Mouse (Mus musculus) neural tube, postnatal 0 days (tissue): ENCODE measurements around the gene Arl8b. TPM values are rescaled to one million over a fixed set of nuclear protein-coding genes. Genes with fewer than 3 reads are reported as not detected.

Source experiments
- polyA plus RNA-seq: library from polyadenylated mRNA; unstranded; fragments of >200 nt; fragmentation: Nextera tagmentation; extraction: Ambion mirVana; gene quantifications from 2 replicates; pipeline ENCODE4 v1.2.1, GENCODE M21; 2015

Arl8b gene
- polyA plus RNA-seq = 98.1 and 103 TPM in 2 replicates

DNA sequence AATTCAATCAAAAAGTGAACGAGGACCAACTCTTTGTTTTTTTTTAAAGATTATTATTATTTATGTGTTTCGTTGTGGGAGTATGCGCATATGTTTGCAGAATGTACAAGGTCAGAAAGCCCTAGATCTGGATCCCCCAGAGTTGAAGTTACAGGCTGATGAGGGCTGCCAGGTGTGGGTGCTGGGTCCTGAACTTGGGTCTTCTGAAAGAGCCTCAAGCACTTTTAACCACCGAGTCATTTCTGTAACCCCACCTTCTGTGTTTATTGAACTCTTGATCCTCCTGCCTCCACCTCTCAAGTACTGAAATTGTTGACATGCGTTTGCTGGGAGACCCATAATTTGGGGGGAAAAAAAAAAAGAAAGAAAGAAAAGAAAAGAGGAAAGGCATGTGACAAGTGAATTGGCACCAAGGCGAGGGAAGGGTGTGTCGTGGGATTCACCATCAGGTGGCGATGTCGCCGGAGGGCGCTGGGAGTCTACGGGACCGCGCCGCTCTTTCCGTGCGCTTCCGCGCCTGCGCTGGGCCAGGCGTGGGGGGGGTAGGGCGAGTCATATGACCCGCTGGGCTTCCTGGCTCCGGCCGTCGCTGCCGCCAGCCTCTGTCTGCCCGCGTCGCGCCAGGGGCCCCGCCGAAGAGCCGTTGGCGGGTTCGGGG lies at the start of gene Arl8b:
Gene Arl8b, plus strand, starts transcription at position 574 of the 658 bp plus-strand sequence.

DNA sequence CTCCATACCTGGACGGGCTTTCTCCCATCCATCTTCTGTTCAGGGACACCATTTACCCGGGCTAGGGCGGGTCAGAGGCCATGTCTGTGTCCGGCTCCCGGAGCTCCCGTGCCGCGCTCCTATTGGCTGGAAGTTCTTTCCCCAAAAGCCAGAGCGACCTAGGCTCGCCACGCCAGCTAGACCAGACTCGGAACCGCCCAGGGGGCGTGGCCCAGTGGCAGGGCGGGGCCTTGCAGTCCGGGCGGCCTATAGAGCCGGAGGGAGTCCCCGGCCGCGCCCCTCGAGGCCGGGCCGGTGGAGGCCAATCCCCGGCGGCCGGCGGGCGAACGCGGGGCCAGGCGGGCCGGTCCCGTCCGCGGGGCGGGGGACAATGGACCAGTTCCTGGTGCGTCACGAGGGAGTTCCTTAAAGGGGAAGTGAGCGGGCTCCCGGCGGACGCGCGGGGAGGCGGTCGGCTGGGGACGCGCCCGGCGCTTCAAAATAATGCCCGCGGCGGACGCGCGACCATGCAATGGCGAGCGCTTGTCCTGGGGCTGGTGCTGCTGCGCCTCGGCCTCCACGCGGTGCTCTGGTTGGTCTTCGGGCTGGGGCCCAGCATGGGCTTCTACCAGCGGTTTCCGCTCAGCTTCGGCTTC lies 45.5 kb downstream of the Arl8b start, which contains the start of gene Edem1:
Gene Edem1, plus strand, starts transcription at position 408 of the 635 bp plus-strand sequence.

Other genes starting within 250 kb of the Arl8b start
- 6.1 and 9.2 TPM in 2 replicates for gene Bhlhe40, start 122.5 kb upstream of the Arl8b start, polyA plus RNA-seq
- gene Edem1, start 45.5 kb downstream of the Arl8b start, polyA plus RNA-seq = 5.0 and 5.3 TPM in 2 replicates